Mouse (Mus musculus): ENCODE measurements at regions not wholly inside any gene's neighbourhood (a gene's known extent, or its start where the extent isn't known, plus 50 kb on each side); places are given as distances from the start of the nearest gene placed in this dataset.

DNA sequence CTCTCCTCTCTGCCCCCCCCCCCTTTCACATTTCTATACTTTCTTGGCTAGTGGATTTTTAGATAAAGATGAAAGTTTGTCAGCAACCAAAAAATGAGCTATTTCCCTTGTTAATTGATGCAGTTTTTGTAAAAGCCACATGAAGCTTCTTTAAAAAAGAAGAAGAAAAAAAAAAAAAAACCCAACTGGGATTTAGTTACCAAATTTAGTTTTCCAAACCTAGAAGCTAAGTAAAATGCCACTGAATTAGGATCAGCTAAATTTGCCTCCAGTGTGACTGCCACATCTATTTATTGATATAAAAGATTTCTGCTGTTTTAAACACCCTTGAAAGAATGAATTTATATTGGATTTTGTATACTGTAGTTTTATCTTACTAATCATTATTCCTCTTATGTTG is 1381.5 kb downstream of the Defb40 start:
- DNase-seq (ENCODE audit: low spot score): no peak

DNA sequence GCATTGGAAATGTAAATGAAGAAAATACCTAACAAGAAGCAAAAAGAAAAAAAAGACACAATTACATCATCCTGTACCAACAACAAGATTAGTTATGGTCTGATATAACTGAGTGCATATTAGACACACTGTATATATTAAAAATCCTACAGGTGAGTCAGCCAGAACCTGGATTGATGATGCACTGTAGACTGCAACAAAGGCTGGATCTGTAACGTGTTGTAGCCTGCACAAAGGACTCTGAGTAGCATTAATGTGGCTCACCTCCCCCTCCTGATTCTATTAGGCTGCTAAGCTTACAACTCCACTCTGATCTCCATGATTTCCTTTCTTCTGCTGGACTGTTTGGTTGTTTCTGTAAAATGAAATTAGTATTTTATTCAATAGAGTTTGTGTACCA is 1383.4 kb downstream of the Defb40 start:
- DNase-seq (ENCODE audit: low spot score): no peak

DNA sequence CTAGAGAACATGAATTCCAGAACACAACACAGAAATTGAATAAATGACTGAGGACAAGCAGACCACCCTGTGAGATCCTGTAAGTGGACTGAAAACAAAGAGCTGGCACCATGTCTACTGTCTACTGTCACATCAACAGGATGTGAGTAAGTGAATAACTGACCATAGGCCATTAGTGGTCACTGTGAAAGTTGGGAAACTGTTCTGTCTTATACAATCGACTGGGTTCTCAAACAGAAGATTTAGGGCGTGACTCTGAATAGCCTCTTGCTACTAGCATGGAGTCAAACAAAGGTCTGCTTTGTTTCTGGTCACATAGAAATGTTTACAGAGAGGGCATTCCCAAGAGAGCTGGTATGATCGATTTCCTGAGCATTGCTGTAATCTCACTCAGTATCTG is 1387.9 kb downstream of the Defb40 start:
- peak; percentile 6 for DNase-seq (ENCODE audit: low spot score)

DNA sequence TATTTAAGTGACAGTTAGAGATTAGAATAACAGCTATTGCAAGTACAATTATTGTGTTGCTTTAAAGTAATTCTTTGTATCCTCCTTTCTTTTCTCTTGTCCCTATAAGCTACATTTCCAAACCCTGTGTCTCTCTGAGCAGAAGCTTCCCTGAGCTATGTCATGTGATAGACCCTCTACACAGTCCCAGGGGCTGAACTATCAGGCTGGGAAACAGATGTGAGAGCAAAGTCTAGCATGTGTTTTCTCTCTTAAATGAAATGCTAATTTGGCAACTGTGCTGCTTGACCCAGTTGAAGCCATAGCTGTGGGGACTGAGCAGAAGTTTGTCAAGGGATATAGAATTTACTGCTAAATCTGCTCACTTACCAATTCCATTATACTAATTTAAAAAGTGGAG is 1389.9 kb downstream of the Defb40 start:
- peak; percentile 12 for DNase-seq (ENCODE audit: low spot score)

DNA sequence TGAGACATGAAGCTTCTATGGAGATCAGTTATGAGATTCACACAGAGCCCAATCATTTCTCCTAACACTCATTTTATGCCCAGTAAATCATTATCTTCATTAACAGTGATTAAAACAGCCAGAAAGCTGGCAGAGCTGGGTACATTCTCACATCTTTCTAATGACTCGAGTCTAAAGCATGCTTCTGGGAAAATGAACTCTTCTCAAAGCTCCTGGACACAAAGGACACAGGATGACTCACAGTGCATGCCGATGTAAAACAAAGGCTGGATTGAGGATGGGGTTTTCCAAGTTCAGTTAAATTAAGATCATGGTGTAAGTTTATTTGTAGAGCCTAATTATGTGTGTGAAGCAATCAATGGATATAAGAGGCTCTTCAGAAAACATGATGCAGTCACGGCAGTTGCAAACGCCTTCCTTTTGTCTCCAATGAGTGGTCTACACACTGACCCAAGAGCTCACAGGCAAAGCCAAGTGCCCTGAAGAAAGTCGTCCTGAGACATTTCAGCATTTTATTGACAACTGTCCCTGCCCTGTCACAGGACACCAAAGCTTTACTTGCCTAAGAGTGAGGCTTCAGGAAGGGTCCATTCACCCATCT is 1390.7 kb downstream of the Defb40 start:
- no peak for DNase-seq (ENCODE audit: low spot score)
